Mouse (Mus musculus): ENCODE results near the gene Adgre5. TPM values are rescaled to one million over a fixed set of nuclear protein-coding genes. Genes with fewer than 3 reads are reported as not detected.

Adgre5 gene
- polyA plus RNA-seq, 1 experiment from 2014 or later = 11.8 TPM

GRCm38 (mm10) chr8:83769720-83770119 lies 28.6 kb upstream of the Adgre5 start:
- no peak for DNase-seq (ENCODE audit: low spot score)
- Histone ChIP-seq H3K9me3 (no peaks in the 10 kb centered on the region), H3K4me3 (no peak overlapping the region), H3K4me1 (peaks cover 18% of the 10 kb centered on the region), H3K27me3 (ENCODE audit: insufficient read depth, poor library complexity, severe bottlenecking) (no peaks in the 10 kb centered on the region), H3K36me3 (no peaks in the 10 kb centered on the region), H3K27ac (no peak overlapping the region)
- 65% methylated on average over 7 of the region's 7 CpGs for WGBS

GRCm38 (mm10) chr8:83768526-83768925 lies 27.4 kb upstream of the Adgre5 start:
- Histone ChIP-seq H3K36me3 (no peaks in the 10 kb centered on the region), H3K4me1 (peaks cover 15% of the 10 kb centered on the region), H3K9me3 (no peaks in the 10 kb centered on the region), H3K27ac (no peak overlapping the region), H3K4me3 (no peak overlapping the region), H3K27me3 (ENCODE audit: insufficient read depth, poor library complexity, severe bottlenecking) (no peaks in the 10 kb centered on the region)
- no peak for DNase-seq (ENCODE audit: low spot score)
- 46% methylated on average over 5 of the region's 5 CpGs for WGBS

GRCm38 (mm10) chr8:83767442-83767841 lies 26.3 kb upstream of the Adgre5 start:
- DNase-seq (ENCODE audit: low spot score) = no peak
- Histone ChIP-seq H3K4me1 (peaks cover 5% of the 10 kb centered on the region), H3K36me3 (no peaks in the 10 kb centered on the region), H3K27ac (no peak overlapping the region), H3K9me3 (no peaks in the 10 kb centered on the region), H3K4me3 (no peak overlapping the region), H3K27me3 (ENCODE audit: insufficient read depth, poor library complexity, severe bottlenecking) (no peaks in the 10 kb centered on the region)
- WGBS = 86% methylated on average over 4 of the region's 4 CpGs

- no peak for DNase-seq (ENCODE audit: low spot score)
- no peak overlapping the region for H3K4me3 ChIP-seq
- no peaks in the 10 kb centered on the region for H3K4me1 ChIP-seq
- no peaks in the 10 kb centered on the region for H3K36me3 ChIP-seq
- no peak overlapping the region for H3K27ac ChIP-seq
- no peaks in the 10 kb centered on the region for H3K27me3 ChIP-seq (ENCODE audit: insufficient read depth, poor library complexity, severe bottlenecking)
- no peaks in the 10 kb centered on the region for H3K9me3 ChIP-seq
Measured at GRCm38 (mm10) chr8:83765663-83766062, 24.5 kb upstream of the Adgre5 start.

- Histone ChIP-seq H3K27me3 (ENCODE audit: insufficient read depth, poor library complexity, severe bottlenecking) (no peaks in the 10 kb centered on the region), H3K4me1 (no peaks in the 10 kb centered on the region), H3K4me3 (no peak overlapping the region), H3K27ac (no peak overlapping the region), H3K9me3 (no peaks in the 10 kb centered on the region), H3K36me3 (no peaks in the 10 kb centered on the region)
- no peak for DNase-seq (ENCODE audit: low spot score)
- 76% methylated on average over 2 of the region's 2 CpGs for WGBS
Measured at GRCm38 (mm10) chr8:83764717-83765116, 23.6 kb upstream of the Adgre5 start.

- whole genome bisulfite sequencing = 91% methylated on average over 8 of the region's 8 CpGs
Measured at GRCm38 (mm10) chr8:83764116-83764515, 23.0 kb upstream of the Adgre5 start.

GRCm38 (mm10) chr8:83759231-83759759 lies 18.2 kb upstream of the Adgre5 start:
- no peaks in the 10 kb centered on the region for H3K36me3 ChIP-seq
- no peaks in the 10 kb centered on the region for H3K4me1 ChIP-seq

More at GRCm38 (mm10) chr8:83764116-83764515, 23.0 kb upstream of the Adgre5 start:
- no peak overlapping the region for H3K4me3 ChIP-seq
- H3K4me1 ChIP-seq = no peaks in the 10 kb centered on the region
- no peaks in the 10 kb centered on the region for H3K9me3 ChIP-seq
- H3K27me3 ChIP-seq (ENCODE audit: insufficient read depth, poor library complexity, severe bottlenecking) = no peaks in the 10 kb centered on the region
- no peaks in the 10 kb centered on the region for H3K36me3 ChIP-seq
- DNase-seq (ENCODE audit: low spot score) = no peak
- H3K27ac ChIP-seq = no peak overlapping the region

GRCm38 (mm10) chr8:83758298-83758697 lies 17.2 kb upstream of the Adgre5 start:
- Histone ChIP-seq H3K9me3 (no peaks in the 10 kb centered on the region), H3K27ac (no peak overlapping the region), H3K36me3 (no peaks in the 10 kb centered on the region), H3K4me3 (no peak overlapping the region), H3K27me3 (ENCODE audit: insufficient read depth, poor library complexity, severe bottlenecking) (no peaks in the 10 kb centered on the region), H3K4me1 (no peaks in the 10 kb centered on the region)
- DNase-seq (ENCODE audit: low spot score) = no peak
- WGBS = 48% methylated on average over 5 of the region's 5 CpGs

More at GRCm38 (mm10) chr8:83759231-83759759, 18.2 kb upstream of the Adgre5 start:
- 65% methylated on average over 2 of the region's 2 CpGs for WGBS
- Histone ChIP-seq H3K9me3 (no peaks in the 10 kb centered on the region), H3K27me3 (ENCODE audit: insufficient read depth, poor library complexity, severe bottlenecking) (no peaks in the 10 kb centered on the region), H3K27ac (no peak overlapping the region), H3K4me3 (no peak overlapping the region)
- no peak for DNase-seq (ENCODE audit: low spot score)

- Histone ChIP-seq H3K4me1 (no peaks in the 10 kb centered on the region), H3K9me3 (no peaks in the 10 kb centered on the region), H3K4me3 (no peak overlapping the region), H3K36me3 (no peaks in the 10 kb centered on the region), H3K27me3 (ENCODE audit: insufficient read depth, poor library complexity, severe bottlenecking) (no peaks in the 10 kb centered on the region), H3K27ac (no peak overlapping the region)
- DNase-seq (ENCODE audit: low spot score) = no peak
- WGBS = 68% methylated on average over 6 of the region's 6 CpGs
Measured at GRCm38 (mm10) chr8:83757084-83757607, 16.0 kb upstream of the Adgre5 start.

GRCm38 (mm10) chr8:83756273-83756672 lies 15.1 kb upstream of the Adgre5 start:
- Histone ChIP-seq H3K36me3 (no peaks in the 10 kb centered on the region), H3K27ac (no peak overlapping the region), H3K4me1 (peaks cover under 1% of the 10 kb centered on the region; the same call in 1 of the 2 replicates), H3K27me3 (ENCODE audit: insufficient read depth, poor library complexity, severe bottlenecking) (no peaks in the 10 kb centered on the region), H3K9me3 (no peaks in the 10 kb centered on the region), H3K4me3 (no peak overlapping the region)
- no peak for DNase-seq (ENCODE audit: low spot score)
- 93% methylated on average over 3 of the region's 3 CpGs for WGBS

- WGBS = 49% methylated on average over 2 of the region's 3 CpGs
- Histone ChIP-seq H3K9me3 (no peaks in the 10 kb centered on the region), H3K4me1 (peaks cover 6% of the 10 kb centered on the region), H3K36me3 (no peaks in the 10 kb centered on the region), H3K27ac (no peak overlapping the region), H3K4me3 (no peak overlapping the region), H3K27me3 (ENCODE audit: insufficient read depth, poor library complexity, severe bottlenecking) (0 out of 2 replicates have a peak, but pooled peaks cover under 1% of the 10 kb centered on the region)
- DNase-seq (ENCODE audit: low spot score) = no peak
Measured at GRCm38 (mm10) chr8:83754149-83754548, 13.0 kb upstream of the Adgre5 start.

GRCm38 (mm10) chr8:83749265-83749664 lies 8.1 kb upstream of the Adgre5 start:
- Histone ChIP-seq H3K4me3 (no peak overlapping the region), H3K9me3 (no peaks in the 10 kb centered on the region), H3K36me3 (no peaks in the 10 kb centered on the region), H3K4me1 (peaks cover 24% of the 10 kb centered on the region), H3K27me3 (ENCODE audit: insufficient read depth, poor library complexity, severe bottlenecking) (peaks cover 15% of the 10 kb centered on the region), H3K27ac (peak overlapping the region; percentile 88; the same call in 1 of the 2 replicates)
- WGBS = 90% methylated on average over 9 of the region's 9 CpGs
- no peak for DNase-seq (ENCODE audit: low spot score)

GRCm38 (mm10) chr8:83748708-83749107 lies 7.6 kb upstream of the Adgre5 start:
- no peaks in the 10 kb centered on the region for H3K36me3 ChIP-seq
- H3K27ac ChIP-seq = peak overlapping the region; percentile 88
- peaks cover 15% of the 10 kb centered on the region for H3K27me3 ChIP-seq (ENCODE audit: insufficient read depth, poor library complexity, severe bottlenecking)
- no peak for DNase-seq (ENCODE audit: low spot score)
- peaks cover 24% of the 10 kb centered on the region for H3K4me1 ChIP-seq
- 36% methylated on average over 3 of the region's 3 CpGs for WGBS
- peak overlapping the region; percentile 63 for H3K4me3 ChIP-seq
- no peaks in the 10 kb centered on the region for H3K9me3 ChIP-seq

Data from heart, embryonic 10.5 days (tissue).